Mouse (Mus musculus) liver, embryonic 12.5 days (tissue): Measurements from ENCODE around the gene Tbx3. TPM values are rescaled to one million over a fixed set of nuclear protein-coding genes. Genes with fewer than 3 reads are reported as not detected.

Experiments
- ATAC-seq: fragments of 200-750 bp; cut with Nextera tagmentation; 2 replicates; pipeline ENCODE4 v1.8.0; 2017; ENCODE audit warnings: moderate number of reproducible peaks, mild to moderate bottlenecking, moderate library complexity
- H3K27ac ChIP-seq: fragments of 300-500 bp; sonication (generic); 2 replicates; pipeline ENCODE4 v1.5.1; 2016; ENCODE audit warnings: mild to moderate bottlenecking
- H3K27me3 ChIP-seq: fragments of 300-500 bp; sonication (generic); replicated peaks from 2 replicates; pipeline ENCODE4 v1.6.1; 2016; ENCODE audit warnings: mild to moderate bottlenecking, moderate library complexity
- H3K36me3 ChIP-seq: fragments of 300-500 bp; sonication (generic); 2 replicates; pipeline ENCODE4 v1.6.1; 2016; ENCODE audit warnings: mild to moderate bottlenecking, moderate library complexity
- H3K4me1 ChIP-seq: fragments of 300-500 bp; sonication (generic); 2 replicates; pipeline ENCODE4 v1.6.1; 2016
- H3K4me2 ChIP-seq: fragments of 300-500 bp; sonication (generic); 2 replicates; pipeline ENCODE4 v1.6.1; 2016; ENCODE audit warnings: mild to moderate bottlenecking, moderate library complexity
- H3K4me3 ChIP-seq: fragments of 300-500 bp; sonication (generic); 2 replicates; pipeline ENCODE4 v1.5.1; 2016; ENCODE audit warnings: mild to moderate bottlenecking, moderate library complexity
- H3K9ac ChIP-seq: fragments of 300-500 bp; sonication (generic); 2 replicates; pipeline ENCODE4 v1.6.1; 2016; ENCODE audit warnings: mild to moderate bottlenecking, moderate library complexity
- H3K9me3 ChIP-seq: fragments of 300-500 bp; sonication (generic); replicated peaks from 2 replicates; pipeline ENCODE4 v1.6.1; 2016; ENCODE audit warnings: mild to moderate bottlenecking, moderate library complexity
- WGBS: fragments of 180-500 bp; shearing (Covaris S2); methylation state at CpG from one replicate; pipeline ENCODE4 v1.1.7; 2016; ENCODE audit not compliant: insufficient replicate concordance; 5-methylcytosine and 5-hydroxymethylcytosine counted together
- polyA plus RNA-seq: library from polyadenylated mRNA; unstranded; fragments of >200 nt; fragmentation: Nextera tagmentation; extraction: Ambion mirVana; gene quantifications from 2 replicates; pipeline ENCODE4 v1.2.1, GENCODE M21; 2016

Tbx3 gene
- polyA plus RNA-seq, 1 experiment from 2014 or later = 10.7 TPM

- Histone ChIP-seq H3K9me3 (no peaks in the 10 kb centered on the region), H3K27me3 (peaks cover 100% of the 10 kb centered on the region), H3K4me1 (no peaks in the 10 kb centered on the region), H3K4me2 (peak overlapping the region; percentile 35; the same call in 1 of the 2 replicates), H3K9ac (no peak overlapping the region), H3K27ac (no peak overlapping the region), H3K36me3 (no peaks in the 10 kb centered on the region), H3K4me3 (no peak overlapping the region)
- no peak for ATAC-seq
- 3% methylated on average over 12 of the region's 12 CpGs for WGBS
These were observed 7.7 kb upstream of the Tbx3 start for GRCm38 (mm10) chr5:119662731-119663130.

DNA sequence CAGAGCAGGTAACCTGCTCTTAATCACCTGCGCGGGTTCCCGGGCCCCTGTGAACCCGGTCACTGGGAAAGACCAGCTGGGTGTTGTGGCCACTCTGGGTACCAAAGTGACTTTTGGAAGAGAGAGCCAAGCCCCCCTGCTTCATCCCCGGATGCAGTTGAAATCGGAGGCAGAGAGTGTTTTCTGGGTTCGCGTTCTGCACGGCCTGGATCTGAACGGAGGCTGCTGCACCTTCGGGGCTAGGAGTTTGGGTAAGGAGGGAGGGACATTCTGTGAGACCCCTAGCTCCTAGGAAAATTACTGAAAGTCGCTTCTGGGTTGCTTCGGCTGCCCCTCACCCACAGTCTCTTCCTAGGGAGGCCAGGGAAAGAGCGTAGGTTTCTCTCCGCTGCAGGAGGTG, 7.2 kb upstream of the Tbx3 start:
- H3K27ac ChIP-seq = no peak overlapping the region
- 0 out of 2 replicates have a peak, but pooled peaks cover 4% of the 10 kb centered on the region for H3K4me1 ChIP-seq
- no peak overlapping the region for H3K9ac ChIP-seq
- no peaks in the 10 kb centered on the region for H3K9me3 ChIP-seq
- peaks cover 100% of the 10 kb centered on the region for H3K27me3 ChIP-seq
- H3K36me3 ChIP-seq = no peaks in the 10 kb centered on the region
- no peak for ATAC-seq
- no peak overlapping the region for H3K4me3 ChIP-seq
- peak overlapping the region; percentile 35 for H3K4me2 ChIP-seq
- 5% methylated on average over 15 of the region's 15 CpGs for WGBS

- H3K4me3 ChIP-seq = no peak overlapping the region
- ATAC-seq = no peak
- no peak overlapping the region for H3K9ac ChIP-seq
- H3K36me3 ChIP-seq = no peaks in the 10 kb centered on the region
- no peaks in the 10 kb centered on the region for H3K9me3 ChIP-seq
- WGBS = 12% methylated on average over 5 of the region's 5 CpGs
- peaks cover 100% of the 10 kb centered on the region for H3K27me3 ChIP-seq
- H3K4me2 ChIP-seq = no peak overlapping the region; the same call in 1 of the 2 replicates
- H3K27ac ChIP-seq = no peak overlapping the region
- peaks cover 8% of the 10 kb centered on the region; the same call in 1 of the 2 replicates for H3K4me1 ChIP-seq
These were observed 6.7 kb upstream of the Tbx3 start for GRCm38 (mm10) chr5:119663747-119664146.

GRCm38 (mm10) chr5:119665739-119666138, 4.7 kb upstream of the Tbx3 start:
- WGBS = 9% methylated on average over 6 of the region's 6 CpGs

GRCm38 (mm10) chr5:119667356-119667940, 3.0 kb upstream of the Tbx3 start:
- H3K27ac ChIP-seq = no peak overlapping the region
- no peak overlapping the region for H3K9ac ChIP-seq
- no peak for ATAC-seq
- 7% methylated on average over 13 of the region's 13 CpGs for WGBS
- no peaks in the 10 kb centered on the region for H3K36me3 ChIP-seq
- peaks cover 100% of the 10 kb centered on the region for H3K27me3 ChIP-seq
- H3K9me3 ChIP-seq = no peaks in the 10 kb centered on the region
- H3K4me3 ChIP-seq = no peak overlapping the region
- no peak overlapping the region for H3K4me2 ChIP-seq
- H3K4me1 ChIP-seq = peaks cover 19% of the 10 kb centered on the region; the same call in 1 of the 2 replicates

More at GRCm38 (mm10) chr5:119665739-119666138, 4.7 kb upstream of the Tbx3 start:
- H3K27ac ChIP-seq = no peak overlapping the region
- H3K27me3 ChIP-seq = peaks cover 100% of the 10 kb centered on the region
- no peak for ATAC-seq
- H3K9ac ChIP-seq = no peak overlapping the region
- H3K9me3 ChIP-seq = no peaks in the 10 kb centered on the region
- peaks cover 19% of the 10 kb centered on the region; the same call in 1 of the 2 replicates for H3K4me1 ChIP-seq
- H3K4me3 ChIP-seq = no peak overlapping the region
- no peaks in the 10 kb centered on the region for H3K36me3 ChIP-seq
- no peak overlapping the region for H3K4me2 ChIP-seq

DNA sequence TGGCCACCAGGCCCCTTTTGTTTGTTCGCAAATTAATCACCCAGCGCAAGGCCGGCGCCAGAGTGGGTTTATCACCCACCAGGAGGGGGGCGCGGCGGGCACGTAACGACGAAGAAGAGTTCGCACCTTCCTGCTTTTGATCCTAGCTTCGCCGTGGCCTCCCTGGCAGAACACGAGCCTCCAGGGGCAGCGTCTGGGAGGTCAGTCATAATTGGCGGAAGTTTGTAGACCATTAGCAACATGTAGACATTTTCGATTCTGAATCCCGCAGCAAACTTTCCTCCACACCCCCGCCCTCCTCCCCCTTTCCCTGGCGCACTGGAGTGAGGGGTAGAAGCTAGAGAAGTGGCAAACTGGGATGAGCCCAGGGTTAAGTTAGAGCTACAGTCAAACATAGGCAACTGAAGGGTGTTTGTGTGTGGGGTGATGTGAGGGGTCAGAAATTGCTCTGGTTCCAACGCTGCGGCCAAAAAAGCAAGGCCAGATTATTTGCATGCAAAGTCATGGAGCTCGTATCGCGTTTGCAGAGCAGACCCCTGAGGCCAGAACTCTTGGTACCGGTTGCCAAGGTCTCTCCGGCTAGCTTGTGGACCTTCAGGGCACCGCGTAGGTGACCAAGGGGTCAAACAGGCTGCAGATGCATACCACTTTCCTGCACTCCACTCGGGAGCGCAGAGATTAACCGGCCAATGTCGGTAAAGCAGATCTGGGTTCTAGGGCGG, 2.1 kb upstream of the Tbx3 start:
- no peak for ATAC-seq
- H3K9me3 ChIP-seq = no peaks in the 10 kb centered on the region
- H3K4me3 ChIP-seq = no peak overlapping the region
- peaks cover 19% of the 10 kb centered on the region; the same call in 1 of the 2 replicates for H3K4me1 ChIP-seq
- 4% methylated on average over 34 of the region's 34 CpGs for WGBS
- H3K9ac ChIP-seq = peak overlapping the region; percentile 17; the same call in 1 of the 2 replicates
- no peaks in the 10 kb centered on the region for H3K36me3 ChIP-seq
- H3K27ac ChIP-seq = peak overlapping the region; percentile 81
- H3K4me2 ChIP-seq = peak overlapping the region; percentile 62
- H3K27me3 ChIP-seq = peaks cover 100% of the 10 kb centered on the region

- Histone ChIP-seq H3K4me1 (peaks cover 19% of the 10 kb centered on the region; the same call in 1 of the 2 replicates), H3K9ac (no peak overlapping the region; the same call in 1 of the 2 replicates), H3K27me3 (peaks cover 99% of the 10 kb centered on the region), H3K27ac (peak overlapping the region; percentile 81), H3K36me3 (no peaks in the 10 kb centered on the region), H3K4me2 (peak overlapping the region; percentile 62), H3K4me3 (no peak overlapping the region), H3K9me3 (no peaks in the 10 kb centered on the region)
- ATAC-seq = no peak
- WGBS = 5% methylated on average over 16 of the region's 18 CpGs
These were observed 1.5 kb upstream of the Tbx3 start for GRCm38 (mm10) chr5:119668913-119669411.

DNA sequence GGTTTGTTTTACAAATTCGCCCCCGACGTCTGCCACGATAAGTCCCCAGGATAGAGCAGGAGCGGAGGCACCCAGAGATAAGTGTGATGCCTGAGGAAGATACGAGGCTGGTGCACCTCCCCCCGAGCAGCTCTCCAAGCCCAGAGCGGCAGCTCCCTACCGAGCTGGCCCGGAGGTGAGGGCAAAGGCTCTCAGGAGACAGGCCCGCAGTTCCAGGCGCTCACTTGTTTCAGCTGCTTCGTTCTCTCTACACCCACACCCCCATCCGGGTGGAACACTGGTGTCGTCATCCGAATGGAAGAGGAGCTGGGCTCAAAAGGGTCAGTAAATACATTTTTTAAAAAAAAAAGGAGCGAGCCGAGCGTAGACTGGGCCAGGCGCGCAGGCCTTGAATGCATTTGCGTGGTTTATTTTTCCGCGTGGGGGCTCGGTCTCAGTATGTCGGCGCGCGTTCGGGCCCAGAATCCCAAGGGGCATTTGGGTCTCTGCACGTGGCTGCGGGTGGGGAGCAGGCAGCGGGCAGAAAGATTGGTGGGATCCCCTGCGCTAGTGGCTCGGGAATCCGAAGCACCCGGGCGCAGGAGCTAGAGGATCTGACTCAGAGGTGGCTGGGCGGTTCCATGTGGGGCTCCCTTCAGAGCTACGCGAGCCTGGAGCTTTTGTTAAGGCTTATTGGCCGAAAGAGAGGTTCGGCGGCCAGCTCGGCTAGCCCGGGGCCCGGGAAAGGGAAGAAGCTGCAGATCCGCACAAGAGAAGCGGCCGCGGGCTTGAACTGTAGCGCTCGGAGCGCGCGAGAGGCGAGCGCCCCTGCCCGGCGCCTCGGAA, 516 bp upstream of the Tbx3 start:
- H3K4me1 ChIP-seq = peaks cover 19% of the 10 kb centered on the region; the same call in 1 of the 2 replicates
- peak overlapping the region; percentile 41 for H3K9ac ChIP-seq
- H3K27me3 ChIP-seq = peaks cover 99% of the 10 kb centered on the region
- H3K4me2 ChIP-seq = peak overlapping the region; percentile 62
- WGBS = 1% methylated on average over 61 of the region's 61 CpGs
- peak overlapping the region; percentile 81 for H3K27ac ChIP-seq
- peak overlapping the region; percentile 49 for H3K4me3 ChIP-seq
- H3K9me3 ChIP-seq = no peaks in the 10 kb centered on the region
- H3K36me3 ChIP-seq = no peaks in the 10 kb centered on the region
- no peak for ATAC-seq

DNA sequence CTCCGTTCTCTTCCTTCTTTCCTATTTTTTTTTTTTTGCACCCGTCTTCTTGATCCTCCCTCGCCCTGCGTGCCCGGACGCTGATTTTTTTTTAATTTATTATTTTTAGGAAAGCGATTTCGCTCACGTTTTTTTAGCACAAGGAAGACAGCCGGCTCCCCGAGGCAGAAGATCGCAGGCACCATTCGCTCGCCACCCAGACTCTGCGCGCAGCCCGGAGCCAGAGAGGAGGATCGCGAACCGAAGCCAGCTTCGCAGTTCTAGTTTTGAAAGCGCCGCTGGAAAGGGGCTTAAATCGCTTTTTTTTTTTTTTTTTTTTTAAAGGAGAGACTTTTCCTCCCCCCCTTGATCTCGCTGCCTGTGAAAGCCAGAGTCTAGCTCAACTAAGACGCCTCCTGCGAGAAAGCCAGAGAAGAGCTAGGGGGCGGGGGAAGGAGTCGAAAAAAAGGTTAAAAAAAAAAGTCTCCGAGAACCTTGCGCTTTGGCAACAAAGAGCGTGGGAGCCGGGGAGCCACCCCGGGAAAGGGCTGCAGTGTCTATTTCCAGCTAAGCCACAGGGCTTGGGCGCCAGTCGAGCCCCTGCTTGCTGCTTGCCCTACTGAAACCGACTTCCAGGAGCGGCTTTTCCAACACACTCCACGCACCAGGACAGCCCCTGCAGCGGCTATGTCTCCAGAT, 794 bp downstream of the Tbx3 start:
- peak overlapping the region; percentile 49 for H3K4me3 ChIP-seq
- H3K36me3 ChIP-seq = no peaks in the 10 kb centered on the region
- no peak for ATAC-seq
- peaks cover 19% of the 10 kb centered on the region; the same call in 1 of the 2 replicates for H3K4me1 ChIP-seq
- peak overlapping the region; percentile 62 for H3K4me2 ChIP-seq
- WGBS = under 1% methylated on average over 40 of the region's 40 CpGs
- H3K9ac ChIP-seq = peak overlapping the region; percentile 55
- peaks cover 99% of the 10 kb centered on the region for H3K27me3 ChIP-seq
- no peaks in the 10 kb centered on the region for H3K9me3 ChIP-seq
- peak overlapping the region; percentile 81 for H3K27ac ChIP-seq

- WGBS = 1% methylated on average over 23 of the region's 23 CpGs
- ATAC-seq = no peak
- peak overlapping the region; percentile 60 for H3K27ac ChIP-seq
These were observed 1.5 kb downstream of the Tbx3 start for GRCm38 (mm10) chr5:119671965-119672347.

GRCm38 (mm10) chr5:119672348-119672983, 2.0 kb downstream of the Tbx3 start:
- peak overlapping the region; percentile 55 for H3K9ac ChIP-seq
- no peaks in the 10 kb centered on the region for H3K36me3 ChIP-seq
- peaks cover 99% of the 10 kb centered on the region for H3K27me3 ChIP-seq
- no peak for ATAC-seq
- WGBS = 2% methylated on average over 19 of the region's 19 CpGs
- H3K9me3 ChIP-seq = no peaks in the 10 kb centered on the region
- peak overlapping the region; percentile 49 for H3K4me3 ChIP-seq
- H3K27ac ChIP-seq = peak overlapping the region; percentile 60
- H3K4me2 ChIP-seq = peak overlapping the region; percentile 62
- H3K4me1 ChIP-seq = peaks cover 19% of the 10 kb centered on the region; the same call in 1 of the 2 replicates

More at GRCm38 (mm10) chr5:119671965-119672347, 1.5 kb downstream of the Tbx3 start:
- peak overlapping the region; percentile 62 for H3K4me2 ChIP-seq
- H3K36me3 ChIP-seq = no peaks in the 10 kb centered on the region
- H3K9me3 ChIP-seq = no peaks in the 10 kb centered on the region
- H3K4me1 ChIP-seq = peaks cover 19% of the 10 kb centered on the region; the same call in 1 of the 2 replicates
- H3K9ac ChIP-seq = peak overlapping the region; percentile 55
- H3K27me3 ChIP-seq = peaks cover 99% of the 10 kb centered on the region
- H3K4me3 ChIP-seq = peak overlapping the region; percentile 49
